ENCODE assay signal across 11 mouse cellular contexts in genomic region chr4:8200081-8200480, GRCm38 (mm10). TPM values are rescaled to one million over a fixed set of nuclear protein-coding genes. Genes with fewer than 3 reads are reported as not detected.
DNase-seq lines count a peak whose midpoint lies in the region; ATAC-seq lines count a peak whose summit lies in the region.
"Had no signal": no experiment of that assay in that cellular context is flagged by ENCODE, and none has a peak within 500 bp of the region (broad histone marks: within the 10 kb centered on the region; RNA-seq: fewer than 3 reads in every experiment).

No protein-coding gene starts in this region.

- no peak overlapping the region for H3K4me3 ChIP-seq in intestine, embryonic 14.5 days (ENCODE audit: low read depth, low read length)
- no peak overlapping the region for H3K4me3 ChIP-seq in liver, embryonic 16.5 days (ENCODE audit: low read depth, low read length)
- H3K4me3 ChIP-seq: hindbrain, embryonic 15.5 days; midbrain, embryonic 12.5 days had no signal

- H3K4me2 ChIP-seq in intestine, embryonic 14.5 days (ENCODE audit: low read length) = no peak overlapping the region
- H3K4me2 ChIP-seq in liver, embryonic 16.5 days (ENCODE audit: low read depth, low read length) = no peak overlapping the region
- H3K4me2 ChIP-seq: hindbrain, embryonic 15.5 days; midbrain, embryonic 12.5 days had no signal

- H3K36me3 ChIP-seq in intestine, embryonic 14.5 days (ENCODE audit: control insufficient read depth, insufficient read depth, low read length) = no peaks in the 10 kb centered on the region
- no peaks in the 10 kb centered on the region for H3K36me3 ChIP-seq in liver, embryonic 16.5 days (ENCODE audit: control insufficient read depth, insufficient read depth)
- H3K36me3 ChIP-seq: hindbrain, embryonic 15.5 days; midbrain, embryonic 12.5 days had no signal

- H3K4me1 ChIP-seq in intestine, embryonic 14.5 days (replicated peaks; ENCODE audit: control insufficient read depth, insufficient read depth, low read length) = 0 out of 2 replicates have a peak, but pooled peaks cover 2% of the 10 kb centered on the region
- H3K4me1 ChIP-seq in liver, embryonic 16.5 days (ENCODE audit: control insufficient read depth, low read depth, low read length) = no peaks in the 10 kb centered on the region
- H3K4me1 ChIP-seq: hindbrain, embryonic 15.5 days; midbrain, embryonic 12.5 days had no signal

- 0 out of 2 replicates have a peak, but pooled peaks have one; percentile 15 for ATAC-seq in intestine, embryonic 14.5 days (replicated peaks; ENCODE audit: low FRiP score, low TSS enrichment, low read depth)
- ATAC-seq in liver, embryonic 16.5 days (ENCODE audit: low read depth) = peak; percentile 77
- no peak; the same call in 1 of the 2 replicates for ATAC-seq in granulocyte monocyte progenitor cell, adult 5-6 weeks (replicated peaks; ENCODE audit: poor library complexity, severe bottlenecking)

- no peaks in the 10 kb centered on the region for H3K27me3 ChIP-seq in intestine, embryonic 14.5 days (replicated peaks; ENCODE audit: control insufficient read depth, insufficient read depth, low read length)
- H3K27me3 ChIP-seq in liver, embryonic 16.5 days (ENCODE audit: control insufficient read depth, insufficient read depth, low read depth, low read length) = no peaks in the 10 kb centered on the region
- H3K27me3 ChIP-seq: hindbrain, embryonic 15.5 days; midbrain, embryonic 12.5 days had no signal

- no peaks in the 10 kb centered on the region for H3K9me3 ChIP-seq in intestine, embryonic 14.5 days (ENCODE audit: control insufficient read depth, low read length)
- no peaks in the 10 kb centered on the region for H3K9me3 ChIP-seq in liver, embryonic 16.5 days (replicated peaks; ENCODE audit: control insufficient read depth, low read length)
- H3K9me3 ChIP-seq: hindbrain, embryonic 15.5 days; midbrain, embryonic 12.5 days had no signal

- 58% methylated on average over 5 of the region's 5 CpGs for WGBS in intestine, embryonic 14.5 days
- 19% methylated on average over 5 of the region's 5 CpGs for WGBS in liver, embryonic 16.5 days (ENCODE audit: insufficient replicate concordance)

- no peak overlapping the region for H3K9ac ChIP-seq in intestine, embryonic 14.5 days (ENCODE audit: low read length)
- no peak overlapping the region for H3K9ac ChIP-seq in liver, embryonic 16.5 days (ENCODE audit: low read depth, low read length)
- H3K9ac ChIP-seq: hindbrain, embryonic 15.5 days; midbrain, embryonic 12.5 days had no signal

- H3K27ac ChIP-seq in intestine, embryonic 14.5 days (ENCODE audit: low read depth) = no peak overlapping the region
- H3K27ac ChIP-seq in liver, embryonic 16.5 days (ENCODE audit: low read length) = no peak overlapping the region
- H3K27ac ChIP-seq: hindbrain, embryonic 15.5 days; midbrain, embryonic 12.5 days had no signal

- DNase-seq in 416B (ENCODE audit: low read depth) (peak; percentile 96), MN1 (ENCODE audit: low spot score) (no peak)
- DNase-seq in adrenal gland, postnatal 25 days = peak; percentile 39
- no peak for DNase-seq in intestine, embryonic 14.5 days (ENCODE audit: low spot score)
- no peak for DNase-seq in spleen, adult 18-20 months
- no peak for DNase-seq in frontal cortex, adult 2 months (ENCODE audit: extremely low spot score in 1 of 2, low spot score in 1 of 2)
- DNase-seq: right cerebral cortex, postnatal 14 days had no signal

RNA-seq across cellular contexts. Expression of gene Car8, which starts 38.8 kb away (rescaled TPM):
- total RNA-seq in adrenal gland, postnatal 25 days (2021) = 33.6 and 54.4 TPM in 2 replicates
- polyA plus RNA-seq in intestine, embryonic 14.5 days (2014; fragmentation: Nextera tagmentation; extraction: Ambion mirVana) = 33.1 and 33.6 TPM in 2 replicates
- 8.8 and 10.2 TPM in 2 replicates for polyA plus RNA-seq in liver, embryonic 16.5 days (2015; fragmentation: Nextera tagmentation; extraction: Ambion mirVana)
- 7.5 and 8.5 TPM in 2 replicates for polyA plus RNA-seq in frontal cortex, adult 2 months (2012; rRNA removed)
- total RNA-seq in granulocyte monocyte progenitor cell, adult 5-6 weeks (2014; fragmentation: Nextera tagmentation) = not detected in 2 replicates
- not detected in 2 replicates for total RNA-seq in granulocyte monocyte progenitor cell, adult 5-6 weeks (2017)

Comparison
In these comparisons a context has a peak if more than half of its experiments do, and no peak if none do; other contexts are left out.
1. DNase-seq: peak in 416B (single experiment) and adrenal gland, postnatal 25 days (single experiment); none in intestine, embryonic 14.5 days (single experiment), spleen, adult 18-20 months (0 of 2), MN1 (single experiment) and frontal cortex, adult 2 months (0 of 2).